In genomic region chr1:105423380-105423779, GRCm38 (mm10) we compare ENCODE assay signal across 29 mouse cellular contexts.
DNase-seq lines count a peak whose midpoint lies in the region; ATAC-seq and TF ChIP-seq lines count a peak whose summit lies in the region.
"Had no signal": no experiment of that assay in that cellular context is flagged by ENCODE, and none has a peak within 500 bp of the region (broad histone marks: within the 10 kb centered on the region; RNA-seq: fewer than 3 reads in every experiment).

No protein-coding gene starts in this region.

- H3K9ac ChIP-seq in forebrain, embryonic 13.5 days: no peak overlapping the region
- H3K9ac ChIP-seq in forebrain, embryonic 15.5 days (replicated peaks): no peak overlapping the region
- H3K9ac ChIP-seq in midbrain, embryonic 14.5 days (replicated peaks; ENCODE audit: low read length): no peak overlapping the region
- H3K9ac ChIP-seq: embryonic facial prominence, embryonic 13.5 days; hindbrain, embryonic 13.5 days; limb, embryonic 15.5 days; liver, embryonic 13.5 days; midbrain, embryonic 15.5 days had no signal

- in situ Hi-C loops in Patski (cut with MboI; ENCODE audit: low pct_unique_long_range_greater_than_20kb): no loop called here

- POLR2A ChIA-PET in Patski (lab: Charles Lee): no interaction called here

- no peak overlapping the region for H3K27ac ChIP-seq in forebrain, embryonic 13.5 days
- no peak overlapping the region for H3K27ac ChIP-seq in forebrain, embryonic 15.5 days (replicated peaks)
- no peak overlapping the region for H3K27ac ChIP-seq in midbrain, embryonic 14.5 days (replicated peaks; ENCODE audit: low read depth, low read length)
- H3K27ac ChIP-seq in midbrain, embryonic 10.5 days (replicated peaks): no peak overlapping the region
- H3K27ac ChIP-seq: embryonic facial prominence, embryonic 13.5 days; hindbrain, embryonic 13.5 days; limb, embryonic 10.5 days; limb, embryonic 15.5 days; liver, embryonic 13.5 days; midbrain, embryonic 15.5 days had no signal

- H3K4me3 ChIP-seq in forebrain, embryonic 13.5 days: no peak overlapping the region
- no peak overlapping the region for H3K4me3 ChIP-seq in forebrain, embryonic 15.5 days
- no peak overlapping the region for H3K4me3 ChIP-seq in midbrain, embryonic 14.5 days (replicated peaks; ENCODE audit: low read depth, low read length)
- H3K4me3 ChIP-seq in midbrain, embryonic 10.5 days: no peak overlapping the region
- H3K4me3 ChIP-seq: embryonic facial prominence, embryonic 13.5 days; hindbrain, embryonic 13.5 days; limb, embryonic 10.5 days; limb, embryonic 15.5 days; liver, embryonic 13.5 days; midbrain, embryonic 15.5 days had no signal

- H3K36me3 ChIP-seq in forebrain, embryonic 13.5 days (ENCODE audit: poor library complexity, severe bottlenecking): no peaks in the 10 kb centered on the region
- no peaks in the 10 kb centered on the region for H3K36me3 ChIP-seq in forebrain, embryonic 15.5 days
- H3K36me3 ChIP-seq in midbrain, embryonic 14.5 days (ENCODE audit: control insufficient read depth, insufficient read depth, low read length): no peaks in the 10 kb centered on the region
- H3K36me3 ChIP-seq in midbrain, embryonic 10.5 days: no peaks in the 10 kb centered on the region
- H3K36me3 ChIP-seq: embryonic facial prominence, embryonic 13.5 days; hindbrain, embryonic 13.5 days; limb, embryonic 10.5 days; limb, embryonic 15.5 days; liver, embryonic 13.5 days; midbrain, embryonic 15.5 days had no signal

- no peak for TF ChIP-seq CTCF in Patski (IDR thresholded peaks at IDR 0.05)
- no peak for TF ChIP-seq CTCF in brain, embryonic 14.5 days (IDR thresholded peaks at IDR 0.05; ENCODE audit: borderline replicate concordance, extremely low read depth, insufficient read depth, insufficient read length)

- ATAC-seq in forebrain, embryonic 13.5 days: peak; percentile 27; the same call in 1 of the 2 replicates
- ATAC-seq in forebrain, embryonic 15.5 days (replicated peaks): no peak
- ATAC-seq in midbrain, embryonic 14.5 days (ENCODE audit: low FRiP score, low TSS enrichment): no peak
- ATAC-seq in Patski: peak; percentile 79
- ATAC-seq: CD4-positive, CD25-positive, alpha-beta regulatory T cell, adult 4 months; intestine, postnatal 0 days; lung, postnatal 0 days; midbrain, embryonic 15.5 days had no signal

- no peaks in the 10 kb centered on the region for H3K27me3 ChIP-seq in forebrain, embryonic 13.5 days
- H3K27me3 ChIP-seq in forebrain, embryonic 15.5 days: no peaks in the 10 kb centered on the region
- no peaks in the 10 kb centered on the region for H3K27me3 ChIP-seq in midbrain, embryonic 14.5 days (ENCODE audit: control insufficient read depth, insufficient read depth, low read length)
- H3K27me3 ChIP-seq in midbrain, embryonic 10.5 days (ENCODE audit: low read depth, poor library complexity, severe bottlenecking): 0 out of 2 replicates have a peak, but pooled peaks cover 4% of the 10 kb centered on the region
- H3K27me3 ChIP-seq in Patski: no peaks in the 10 kb centered on the region
- H3K27me3 ChIP-seq: embryonic facial prominence, embryonic 13.5 days; hindbrain, embryonic 13.5 days; limb, embryonic 15.5 days; liver, embryonic 13.5 days; midbrain, embryonic 15.5 days had no signal

- CTCF ChIA-PET in Patski (lab: Charles Lee): interaction anchor here (1.0 to 1.5 kb wide), 2 partner anchors 10 to 11 kb away, joined by 3 to 4 read pairs; no protein-coding TSS in a partner anchor

- 2% methylated on average over 2 of the region's 2 CpGs for WGBS in forebrain, embryonic 13.5 days
- WGBS in forebrain, embryonic 15.5 days: 0% methylated on average over 2 of the region's 2 CpGs
- WGBS in midbrain, embryonic 14.5 days: 18% methylated on average over 2 of the region's 2 CpGs
- 20% methylated on average over 2 of the region's 2 CpGs for WGBS in midbrain, embryonic 10.5 days

- peak; percentile 6 for DNase-seq in midbrain, embryonic 14.5 days
- no peak for DNase-seq in midbrain, embryonic 10.5 days (ENCODE audit: low spot score)
- peak; percentile 56 for DNase-seq in Patski (ENCODE audit: low read depth, low spot score)
- peak; percentile 61 for DNase-seq in brain, embryonic 14.5 days (ENCODE audit: low read depth)
- DNase-seq in frontal cortex, postnatal 10 days (ENCODE audit: low spot score in 2 of 2): no peak
- DNase-seq: adrenal gland, postnatal 10 days; cerebellum, adult 11 months; cerebellum, adult 9-10 months; cerebellum, postnatal 36 days; gastrocnemius, postnatal 14 days; heart, postnatal 36 days; kidney, postnatal 4 days; liver, embryonic 13.5 days; lung, adult 18-20 months; lung, postnatal 4 days; right cerebral cortex, adult 18-20 months; spleen, adult 18-20 months; thymus, postnatal 25 days had no signal

- H3K4me2 ChIP-seq in forebrain, embryonic 13.5 days: no peak overlapping the region
- H3K4me2 ChIP-seq in forebrain, embryonic 15.5 days (replicated peaks): no peak overlapping the region
- no peak overlapping the region for H3K4me2 ChIP-seq in midbrain, embryonic 14.5 days (ENCODE audit: low read length)
- H3K4me2 ChIP-seq: embryonic facial prominence, embryonic 13.5 days; heart, embryonic 11.5 days; hindbrain, embryonic 13.5 days; limb, embryonic 15.5 days; liver, embryonic 13.5 days; midbrain, embryonic 15.5 days had no signal

- H3K4me1 ChIP-seq in forebrain, embryonic 13.5 days: 0 out of 2 replicates have a peak, but pooled peaks cover 4% of the 10 kb centered on the region
- H3K4me1 ChIP-seq in forebrain, embryonic 15.5 days: no peaks in the 10 kb centered on the region
- H3K4me1 ChIP-seq in midbrain, embryonic 14.5 days (ENCODE audit: control insufficient read depth, insufficient read depth, low read length): no peaks in the 10 kb centered on the region; the same call in 1 of the 2 replicates
- peaks cover 21% of the 10 kb centered on the region for H3K4me1 ChIP-seq in midbrain, embryonic 10.5 days
- H3K4me1 ChIP-seq: embryonic facial prominence, embryonic 13.5 days; hindbrain, embryonic 13.5 days; limb, embryonic 10.5 days; liver, embryonic 13.5 days; midbrain, embryonic 15.5 days had no signal

- no peak for TF ChIP-seq POLR2A in brain, embryonic 14.5 days (IDR thresholded peaks at IDR 0.05; ENCODE audit: borderline replicate concordance, extremely low read depth, insufficient read depth, insufficient read length, poor library complexity, severe bottlenecking)

- H3K9me3 ChIP-seq in forebrain, embryonic 13.5 days (replicated peaks): no peaks in the 10 kb centered on the region
- no peaks in the 10 kb centered on the region for H3K9me3 ChIP-seq in forebrain, embryonic 15.5 days
- H3K9me3 ChIP-seq in midbrain, embryonic 14.5 days (ENCODE audit: control insufficient read depth, low read length): no peaks in the 10 kb centered on the region
- H3K9me3 ChIP-seq in midbrain, embryonic 10.5 days (replicated peaks): no peaks in the 10 kb centered on the region
- H3K9me3 ChIP-seq: embryonic facial prominence, embryonic 13.5 days; hindbrain, embryonic 13.5 days; limb, embryonic 10.5 days; limb, embryonic 15.5 days; liver, embryonic 13.5 days; midbrain, embryonic 15.5 days had no signal

Comparison
In these comparisons a context has a peak if more than half of its experiments do, and no peak if none do; other contexts are left out.
1. ATAC-seq: peak in forebrain, embryonic 13.5 days (single experiment) and Patski (single experiment); none in forebrain, embryonic 15.5 days (single experiment) and midbrain, embryonic 14.5 days (single experiment).
2. DNase-seq: peak in midbrain, embryonic 14.5 days (single experiment), Patski (single experiment) and brain, embryonic 14.5 days (single experiment); none in midbrain, embryonic 10.5 days (single experiment) and frontal cortex, postnatal 10 days (0 of 2).